Mouse (Mus musculus): ENCODE results near the gene Lhx5.

Gene Lhx5

GRCm38 (mm10) chr5:120432486-120433015 is 1.1 kb downstream of the Lhx5 start:
- DNase-seq, result no peak

GRCm38 (mm10) chr5:120433135-120433760 is 1.7 kb downstream of the Lhx5 start:
- peak in 1 of 2 experiments; percentile 34 for DNase-seq

GRCm38 (mm10) chr5:120434231-120434735 is 2.8 kb downstream of the Lhx5 start:
- DNase-seq, result peak; percentile 14 to 39

DNA sequence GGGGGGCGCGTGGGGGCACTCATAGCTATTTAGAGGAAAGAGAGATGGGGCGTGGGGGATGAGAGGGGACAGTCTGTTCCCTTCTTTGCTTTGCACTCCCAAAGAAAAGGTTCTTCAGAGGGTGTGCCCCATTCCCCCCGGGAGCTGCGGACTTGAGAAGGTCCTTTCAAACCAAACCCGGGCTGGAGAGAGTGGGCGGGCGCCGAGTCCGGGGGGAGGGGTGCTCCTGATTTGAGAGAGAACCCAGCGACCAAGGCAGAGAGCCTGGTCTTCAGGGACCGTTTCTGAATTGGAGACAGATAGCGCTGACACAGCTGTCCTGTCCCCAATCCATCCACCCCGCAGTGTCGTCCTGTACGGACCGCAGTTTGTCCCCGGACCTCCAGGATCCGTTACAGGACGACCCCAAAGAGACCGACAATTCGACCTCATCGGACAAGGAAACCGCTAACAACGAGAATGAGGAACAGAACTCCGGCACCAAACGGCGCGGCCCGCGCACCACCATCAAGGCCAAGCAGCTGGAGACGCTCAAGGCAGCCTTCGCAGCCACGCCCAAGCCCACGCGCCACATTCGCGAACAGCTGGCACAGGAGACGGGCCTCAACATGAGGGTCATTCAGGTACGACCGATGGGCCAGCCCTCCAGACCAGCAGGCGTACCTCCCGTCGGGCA is 3.6 kb downstream of the Lhx5 start:
- peak; percentile 43 to 46 for DNase-seq

DNA sequence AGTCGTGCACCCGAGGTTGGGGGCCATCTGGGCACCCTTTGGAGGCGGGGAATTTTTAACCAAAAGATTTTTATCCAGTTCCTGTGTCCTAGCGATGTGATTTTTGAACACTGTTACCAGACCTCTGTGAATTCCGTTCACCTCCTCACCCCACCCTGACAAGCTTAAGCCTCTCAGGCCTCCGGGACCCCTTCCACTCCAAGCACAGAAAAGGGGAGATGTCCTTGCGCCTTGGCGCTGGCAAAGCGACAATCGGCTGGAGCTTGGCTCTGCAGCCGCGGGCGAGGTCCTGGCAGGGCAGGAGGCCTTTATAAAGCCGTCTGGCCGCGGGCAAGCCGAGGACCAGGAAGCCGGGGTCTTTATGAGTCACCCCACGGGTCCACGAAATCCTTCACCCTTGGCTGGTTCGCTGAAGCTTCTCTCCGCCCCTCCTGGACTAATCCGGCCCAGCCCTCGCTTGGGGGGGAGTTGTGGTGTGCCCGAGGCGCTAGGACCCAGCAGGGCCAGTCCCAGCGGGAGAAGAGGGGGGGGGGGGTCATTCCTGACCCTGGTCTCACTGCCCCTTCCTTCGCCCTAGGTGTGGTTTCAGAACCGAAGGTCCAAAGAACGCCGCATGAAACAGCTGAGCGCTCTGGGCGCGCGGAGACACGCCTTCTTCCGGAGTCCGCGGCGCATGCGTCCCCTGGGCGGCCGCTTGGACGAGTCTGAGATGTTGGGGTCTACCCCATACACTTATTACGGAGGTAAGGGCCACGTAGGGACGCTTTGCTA is 4.4 kb downstream of the Lhx5 start:
- peak; percentile 54 to 58 for DNase-seq

DNA sequence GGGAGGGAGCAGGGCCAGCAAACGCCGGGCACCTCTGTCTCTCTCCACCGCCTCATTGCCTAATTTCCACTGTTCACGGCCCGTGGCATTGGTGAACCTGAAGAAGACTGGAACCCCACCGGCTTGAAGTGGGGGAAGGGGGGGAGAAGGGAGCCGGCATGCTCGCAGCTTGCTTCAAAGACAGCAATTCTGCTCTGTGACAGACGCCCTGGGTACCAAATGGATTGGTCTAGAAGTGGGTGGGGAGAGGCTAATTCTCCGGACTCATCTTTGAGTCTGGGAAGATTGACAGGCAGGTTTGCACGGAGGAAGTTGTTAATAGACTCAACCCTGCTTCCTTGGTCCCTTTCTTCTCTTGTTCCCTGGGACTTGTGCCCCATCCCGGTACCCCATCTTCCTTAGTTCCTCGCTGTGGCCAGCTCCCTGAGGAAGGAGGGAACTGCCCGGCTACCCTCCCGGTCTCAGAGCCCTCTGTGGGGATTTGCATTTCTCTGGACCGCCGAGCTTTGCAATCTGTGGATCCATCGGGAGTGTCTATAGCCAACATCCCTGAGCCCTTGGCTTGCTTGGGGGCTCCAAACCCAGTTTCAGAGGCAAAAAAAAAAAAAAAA is 5.5 kb downstream of the Lhx5 start:
- DNase-seq, result peak in 1 of 2 experiments; percentile 44

DNA sequence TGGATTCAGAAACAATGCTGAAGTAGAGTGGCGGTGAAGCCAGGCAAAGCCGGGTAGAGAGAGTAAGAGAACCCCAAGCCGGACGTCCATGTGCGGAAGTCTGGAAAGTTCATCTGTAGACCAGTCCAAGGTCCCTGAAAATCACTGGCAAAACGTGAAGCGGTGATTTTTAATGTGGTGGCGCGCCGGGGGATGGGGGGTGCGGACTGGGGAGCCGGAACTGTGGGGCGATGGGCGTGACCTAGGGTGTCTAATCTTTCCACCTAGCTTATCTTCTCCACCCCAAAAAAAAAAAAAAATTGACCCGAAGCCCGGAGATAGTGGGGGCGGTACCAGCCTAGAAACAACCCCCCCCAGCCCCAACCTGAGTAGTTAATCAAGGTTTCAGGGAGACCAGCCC is 6.0 kb downstream of the Lhx5 start:
- peak in 1 of 2 experiments; percentile 37 for DNase-seq

DNA sequence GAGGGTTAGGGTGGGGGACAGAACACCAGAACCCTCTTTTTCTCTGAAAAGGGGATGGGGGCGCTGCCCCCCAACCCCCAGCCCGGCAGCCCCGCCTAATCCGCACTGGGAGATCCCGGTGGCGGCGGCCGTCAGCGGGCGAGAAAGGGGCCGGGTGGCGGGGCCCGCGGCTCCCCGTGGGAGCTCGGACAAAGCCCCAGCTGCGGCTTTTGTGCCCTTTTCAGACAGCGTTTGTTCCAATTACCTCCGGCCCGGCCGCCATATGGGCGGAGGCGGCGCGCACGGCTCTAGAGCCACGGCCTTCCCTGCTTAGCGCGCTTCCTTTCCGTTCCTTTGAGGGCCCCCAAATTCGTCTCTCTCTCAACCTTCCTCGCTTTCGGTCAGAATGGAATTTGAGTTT is 6.5 kb downstream of the Lhx5 start:
- DNase-seq, result peak; percentile 52 to 54

DNA sequence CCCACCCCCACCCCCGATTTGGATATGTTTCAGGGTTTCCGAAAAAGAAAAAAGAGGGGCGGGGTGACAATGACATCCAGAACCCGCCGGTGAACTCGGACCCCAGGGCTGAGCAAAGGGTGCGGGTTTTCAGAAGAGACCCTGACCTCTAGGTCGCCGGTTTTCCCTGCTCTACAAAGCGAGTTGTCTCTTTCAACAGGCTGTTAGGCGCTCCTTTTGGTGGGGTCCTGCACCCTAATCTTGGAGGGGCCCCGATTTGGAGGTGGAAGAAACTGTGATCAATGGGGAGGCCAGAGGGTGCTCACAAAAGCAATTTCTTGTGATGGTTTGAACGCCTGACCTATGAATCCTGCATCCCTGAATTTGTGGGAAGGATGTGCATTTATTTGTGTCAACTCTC is 7.0 kb downstream of the Lhx5 start:
- DNase-seq, result peak in 1 of 2 experiments; percentile 35

- peak; percentile 81 to 87 for DNase-seq
Measured at GRCm38 (mm10) chr5:120438991-120439710, 7.7 kb downstream of the Lhx5 start.

GRCm38 (mm10) chr5:120439887-120440670 is 8.6 kb downstream of the Lhx5 start:
- peak; percentile 54 to 58 for DNase-seq

DNA sequence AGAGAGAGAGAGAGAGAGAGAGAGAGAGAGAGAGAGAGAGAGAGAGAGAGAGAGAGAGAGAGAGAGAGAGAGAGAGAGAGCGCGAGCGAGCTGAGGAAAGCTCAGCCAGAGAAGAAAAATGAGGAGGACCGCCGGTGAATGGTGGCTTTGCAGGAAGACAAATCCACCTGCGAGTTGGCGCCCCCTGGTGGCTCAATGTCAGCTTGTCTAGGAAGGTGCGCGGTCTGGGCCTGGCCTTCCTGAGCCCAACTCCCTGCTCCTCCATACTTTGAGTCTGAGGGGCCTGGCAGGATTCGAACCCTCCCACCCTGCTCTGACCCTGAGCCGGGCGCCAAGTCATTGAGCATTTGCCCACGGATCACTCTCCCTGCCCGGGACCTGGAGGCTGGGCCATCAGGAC is 9.2 kb downstream of the Lhx5 start:
- DNase-seq, result peak; percentile 99 to 100

DNA sequence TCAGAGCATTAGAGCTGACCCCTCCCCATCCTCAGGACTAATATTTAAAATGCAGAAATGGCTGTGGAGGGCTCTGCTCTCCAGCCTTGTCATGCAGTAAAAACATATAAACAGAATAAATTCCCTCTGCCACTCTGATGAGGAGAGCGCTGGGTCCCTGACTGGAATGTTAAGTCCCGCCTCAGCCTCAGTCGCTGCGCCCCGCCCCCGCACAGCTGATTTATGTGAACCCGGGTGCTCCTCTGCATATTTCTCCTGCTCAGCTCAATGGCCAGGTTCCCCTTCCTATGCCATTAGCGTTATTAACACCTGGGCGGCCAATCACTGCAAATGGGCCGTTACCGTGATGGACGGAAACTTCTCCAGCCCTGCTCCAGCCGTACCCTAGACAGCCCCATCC is 15.8 kb downstream of the Lhx5 start:
- no peak for DNase-seq

GRCm38 (mm10) chr5:120454756-120455337 is 23.3 kb downstream of the Lhx5 start:
- no peak for DNase-seq

- no peak for DNase-seq
Measured at GRCm38 (mm10) chr5:120456253-120456652, 24.8 kb downstream of the Lhx5 start.

GRCm38 (mm10) chr5:120456841-120457554 is 25.5 kb downstream of the Lhx5 start:
- DNase-seq, result no peak

- DNase-seq, result peak; percentile 93 to 97
Measured at GRCm38 (mm10) chr5:120457628-120458027, 26.1 kb downstream of the Lhx5 start.

DNA sequence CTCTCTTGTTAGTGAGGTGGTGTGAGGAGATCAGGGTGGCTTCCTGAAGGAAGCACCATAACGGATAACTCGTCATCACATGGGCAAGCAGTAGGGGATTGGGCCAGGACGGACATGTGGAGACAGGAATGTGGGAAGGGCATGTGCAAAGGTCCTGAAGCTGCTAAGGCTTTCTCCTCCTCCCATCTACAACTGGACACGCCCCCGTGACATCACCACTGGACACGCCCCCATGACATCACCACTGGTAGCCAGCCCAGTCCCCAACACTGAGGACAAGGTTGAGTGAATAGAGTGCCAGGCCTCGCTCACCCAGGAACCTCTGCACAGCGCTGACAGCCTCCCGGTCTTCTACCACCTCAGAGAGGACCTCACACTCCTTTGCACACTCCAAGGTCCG is 27.6 kb downstream of the Lhx5 start:
- peak; percentile 44 to 56 for DNase-seq

DNA sequence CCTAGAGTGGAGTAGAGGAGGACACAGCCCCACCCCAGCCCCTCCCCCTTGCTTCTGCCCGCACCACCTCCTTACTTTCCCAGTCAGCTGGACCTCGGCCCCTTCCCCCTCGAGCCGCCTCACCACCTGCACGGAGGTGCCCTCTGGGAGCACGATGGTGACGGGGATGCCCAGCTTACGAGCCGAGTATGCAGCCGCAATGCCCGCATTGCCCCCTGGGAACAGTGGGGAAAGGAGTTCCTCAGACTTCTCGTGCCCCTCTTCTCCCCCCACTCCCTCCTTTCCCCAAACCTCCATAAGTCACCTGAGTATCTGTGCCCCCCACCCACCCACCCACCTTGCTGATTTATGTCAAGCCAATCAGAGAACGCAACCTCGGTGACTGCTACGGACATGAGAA is 30.4 kb downstream of the Lhx5 start:
- no peak for DNase-seq

GRCm38 (mm10) chr5:120464321-120464720 is 32.8 kb downstream of the Lhx5 start:
- peak; percentile 55 to 69 for DNase-seq

Data from cerebellum, postnatal 10 days (tissue).